Mouse (Mus musculus) limb, embryonic 14.5 days (tissue): Measurements from ENCODE around the gene Men1. TPM values are rescaled to one million over a fixed set of nuclear protein-coding genes. Genes with fewer than 3 reads are reported as not detected.

ENCODE experiments used
- ATAC-seq: fragments of 200-750 bp; cut with Nextera tagmentation; 2 replicates; pipeline ENCODE4 v1.8.0; 2017; ENCODE audit warnings: low read depth, moderate number of reproducible peaks, moderate TSS enrichment; ENCODE audit not compliant: low FRiP score
- DNase-seq: peaks from one replicate; pipeline ENCODE4 v3.0.0-alpha.2; 2015; ENCODE audit warnings: low spot score
- H3K27ac ChIP-seq: fragments of 300-500 bp; sonication (generic); replicated peaks from 2 replicates; pipeline ENCODE4 v1.5.1; 2014; ENCODE audit warnings: low read depth, mild to moderate bottlenecking, low read length, moderate library complexity, mixed read lengths
- H3K27me3 ChIP-seq: fragments of 300-500 bp; sonication (generic); 2 replicates; pipeline ENCODE4 v1.6.1; 2014; ENCODE audit warnings: low read length, mixed read lengths; ENCODE audit not compliant: control insufficient read depth, insufficient read depth
- H3K36me3 ChIP-seq: fragments of 300-500 bp; sonication (generic); 2 replicates; pipeline ENCODE4 v1.6.1; 2014; ENCODE audit warnings: mild to moderate bottlenecking, low read length, moderate library complexity, mixed read lengths; ENCODE audit not compliant: control insufficient read depth, insufficient read depth
- H3K4me1 ChIP-seq: fragments of 300-500 bp; sonication (generic); 2 replicates; pipeline ENCODE4 v1.6.1; 2014; ENCODE audit warnings: antibody characterized with exemption, low read length, mixed read lengths; ENCODE audit not compliant: control insufficient read depth, insufficient read depth
- H3K4me2 ChIP-seq: fragments of 300-500 bp; sonication (generic); replicated peaks from 2 replicates; pipeline ENCODE4 v1.6.1; 2014; ENCODE audit warnings: low read depth, mild to moderate bottlenecking, low read length, moderate library complexity; ENCODE audit not compliant: severe bottlenecking
- H3K4me3 ChIP-seq: fragments of 300-500 bp; sonication (generic); replicated peaks from 2 replicates; pipeline ENCODE4 v1.5.1; 2014; ENCODE audit warnings: low read length
- H3K9ac ChIP-seq: fragments of 300-500 bp; sonication (generic); 2 replicates; pipeline ENCODE4 v1.6.1; 2014; ENCODE audit warnings: mild to moderate bottlenecking, low read depth, low read length, moderate library complexity; ENCODE audit not compliant: severe bottlenecking
- H3K9me3 ChIP-seq: fragments of 300-500 bp; sonication (generic); 2 replicates; pipeline ENCODE4 v1.6.1; 2016; ENCODE audit warnings: low read length; ENCODE audit not compliant: control insufficient read depth
- POLR2A ChIP-seq: fragments of 200-500 bp; IDR thresholded peaks from 2 replicates; pipeline ENCODE4 v1.8.0; 2012; ENCODE audit warnings: inconsistent platforms, mild to moderate bottlenecking, moderate library complexity, borderline replicate concordance; ENCODE audit not compliant: insufficient read depth, insufficient read length; ENCODE audit errors: extremely low read depth
- WGBS: fragments of 180-500 bp; shearing (Covaris S2); extraction: QIAGEN DNeasy Blood & Tissue Kit; methylation state at CpG from one replicate; pipeline ENCODE4 v1.1.7; 2014; 5-methylcytosine and 5-hydroxymethylcytosine counted together
- polyA plus RNA-seq, 2 experiments: library from polyadenylated mRNA; depleted of rRNA in 1 of 2; stranded (reverse) in 1 of 2; unstranded in 1 of 2; fragments of >200 nt; fragmentation: Nextera tagmentation in 1 of 2; extraction: Ambion mirVana in 1 of 2; gene quantifications; 2 replicates each; pipeline versions ENCODE4 v1.2.1 to v1.2.3; 2012 to 2014

The Men1 gene
- polyA plus RNA-seq, 2 experiments, result 60.4 to 102 TPM

- H3K9me3 ChIP-seq, result no peaks in the 10 kb centered on the region
- H3K4me1 ChIP-seq, result no peaks in the 10 kb centered on the region
- ATAC-seq (no peak), DNase-seq (no peak)
- H3K27me3 ChIP-seq, result no peaks in the 10 kb centered on the region
- no peak overlapping the region for H3K9ac ChIP-seq
- WGBS, result 86% methylated on average over 9 of the region's 9 CpGs
- H3K36me3 ChIP-seq, result peaks cover 40% of the 10 kb centered on the region
- H3K4me2 ChIP-seq, result no peak overlapping the region
- H3K27ac ChIP-seq, result no peak overlapping the region
- no peak for TF ChIP-seq POLR2A
- no peak overlapping the region for H3K4me3 ChIP-seq
Measured at GRCm38 (mm10) chr19:6324751-6325150, 10.0 kb upstream of the Men1 start.

GRCm38 (mm10) chr19:6331178-6331577 lies 3.6 kb upstream of the Men1 start:
- H3K4me2 ChIP-seq, result 0 out of 2 replicates have a peak overlapping the region, but pooled peaks have one; percentile 23

GRCm38 (mm10) chr19:6331719-6332516 lies 2.9 kb upstream of the Men1 start:
- 28% methylated on average over 13 of the region's 13 CpGs for WGBS
- TF ChIP-seq POLR2A, result no peak
- H3K9ac ChIP-seq, result peak overlapping the region; percentile 21; the same call in 1 of the 2 replicates
- H3K4me2 ChIP-seq, result peak overlapping the region; percentile 23; the same call in 1 of the 2 replicates
- no peaks in the 10 kb centered on the region for H3K9me3 ChIP-seq
- H3K4me1 ChIP-seq, result peaks cover 14% of the 10 kb centered on the region
- H3K27ac ChIP-seq, result no peak overlapping the region
- H3K36me3 ChIP-seq, result peaks cover 4% of the 10 kb centered on the region
- DNase-seq (peak; percentile 87), ATAC-seq (no peak)
- no peak overlapping the region for H3K4me3 ChIP-seq
- H3K27me3 ChIP-seq, result no peaks in the 10 kb centered on the region

More at GRCm38 (mm10) chr19:6331178-6331577, 3.6 kb upstream of the Men1 start:
- no peak overlapping the region for H3K4me3 ChIP-seq
- DNase-seq (no peak), ATAC-seq (no peak)
- TF ChIP-seq POLR2A, result no peak
- H3K4me1 ChIP-seq, result peaks cover 8% of the 10 kb centered on the region
- H3K9ac ChIP-seq, result peak overlapping the region; percentile 21; the same call in 1 of the 2 replicates
- WGBS, result 54% methylated on average over 5 of the region's 5 CpGs
- H3K36me3 ChIP-seq, result no peaks in the 10 kb centered on the region
- no peak overlapping the region for H3K27ac ChIP-seq
- H3K9me3 ChIP-seq, result no peaks in the 10 kb centered on the region
- no peaks in the 10 kb centered on the region for H3K27me3 ChIP-seq

- H3K4me3 ChIP-seq, result peak overlapping the region; percentile 87
- no peak for TF ChIP-seq POLR2A
- no peak; the same call in 1 of the 2 replicates for ATAC-seq
- DNase-seq, result no peak
- H3K9me3 ChIP-seq, result no peaks in the 10 kb centered on the region
- H3K4me2 ChIP-seq, result peak overlapping the region; percentile 75
- no peaks in the 10 kb centered on the region for H3K27me3 ChIP-seq
- H3K27ac ChIP-seq, result peak overlapping the region; percentile 71
- H3K9ac ChIP-seq, result peak overlapping the region; percentile 2; the same call in 1 of the 2 replicates
- 58% methylated on average over 9 of the region's 9 CpGs for WGBS
- H3K4me1 ChIP-seq, result peaks cover 14% of the 10 kb centered on the region
- peaks cover 24% of the 10 kb centered on the region for H3K36me3 ChIP-seq
Measured at GRCm38 (mm10) chr19:6333761-6334595, 801 bp upstream of the Men1 start.

GRCm38 (mm10) chr19:6335458-6335827 lies 664 bp downstream of the Men1 start:
- H3K4me2 ChIP-seq, result peak overlapping the region; percentile 75
- H3K9me3 ChIP-seq, result no peaks in the 10 kb centered on the region
- DNase-seq, result no peak
- H3K27me3 ChIP-seq, result no peaks in the 10 kb centered on the region
- H3K36me3 ChIP-seq, result peaks cover 39% of the 10 kb centered on the region
- H3K9ac ChIP-seq, result peak overlapping the region; percentile 83
- peaks cover 15% of the 10 kb centered on the region for H3K4me1 ChIP-seq
- ATAC-seq, result no peak
- peak overlapping the region; percentile 73 for H3K27ac ChIP-seq
- TF ChIP-seq POLR2A, result no peak
- H3K4me3 ChIP-seq, result peak overlapping the region; percentile 87
- under 1% methylated on average over 18 of the region's 25 CpGs for WGBS
